Mouse (Mus musculus): ENCODE measurements around the gene Gpatch2l. TPM values are rescaled to one million over a fixed set of nuclear protein-coding genes. Genes with fewer than 3 reads are reported as not detected.

The Gpatch2l gene
- polyA plus RNA-seq, 1 experiment from 2014 or later: 15.6 TPM

- POLR2A ChIA-PET: no interaction called here
- DNase-seq (ENCODE audit: low read depth, low spot score) (no peak), ATAC-seq (no peak)
- no peak for TF ChIP-seq CTCF (IDR thresholded peaks at IDR 0.05)
- in situ Hi-C loops (cut with MboI; ENCODE audit: low pct_unique_long_range_greater_than_20kb): loop anchor here (25.0 kb wide), 1 partner anchor 816 kb away; no protein-coding TSS in a partner anchor
- CTCF ChIA-PET: no interaction called here
- peaks cover 42% of the 10 kb centered on the region for H3K27me3 ChIP-seq
Observed at GRCm38 (mm10) chr12:86221074-86221703, 20.5 kb upstream of the Gpatch2l start.

DNA sequence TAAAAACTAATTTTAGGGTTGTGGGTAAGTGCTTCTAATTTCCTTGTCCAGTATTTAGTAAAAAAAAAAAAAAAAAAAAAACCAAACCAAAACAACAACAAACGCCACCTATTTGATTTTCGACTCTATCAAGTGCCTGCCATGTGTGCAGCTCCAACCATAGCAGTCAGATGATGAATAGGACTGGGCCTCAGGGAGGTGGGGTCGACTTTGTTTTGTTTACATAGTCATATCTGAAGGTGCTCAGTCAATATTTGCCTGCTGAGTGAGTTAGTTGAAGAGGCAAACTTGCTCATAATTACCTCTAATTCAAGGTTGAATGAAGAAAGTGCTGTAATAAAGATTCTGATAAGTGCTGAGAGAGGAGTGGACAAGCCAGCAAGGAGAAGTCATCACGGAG lies 7.4 kb upstream of the Gpatch2l start:
- in situ Hi-C loops (cut with MboI; ENCODE audit: low pct_unique_long_range_greater_than_20kb): no loop called here
- no peak for ATAC-seq
- ChIA-PET POLR2A (no interaction called here), CTCF (no interaction called here)
- TF ChIP-seq CTCF (IDR thresholded peaks at IDR 0.05): no peak
- no peak for DNase-seq (ENCODE audit: low read depth, low spot score)
- H3K27me3 ChIP-seq: peaks cover 12% of the 10 kb centered on the region

- DNase-seq (ENCODE audit: low read depth, low spot score) (no peak), ATAC-seq (no peak)
- peaks cover 9% of the 10 kb centered on the region for H3K27me3 ChIP-seq
- in situ Hi-C loops (cut with MboI; ENCODE audit: low pct_unique_long_range_greater_than_20kb): no loop called here
- POLR2A ChIA-PET: no interaction called here
- CTCF ChIA-PET: no interaction called here
- TF ChIP-seq CTCF (IDR thresholded peaks at IDR 0.05): no peak
Observed at GRCm38 (mm10) chr12:86238736-86239135, 2.9 kb upstream of the Gpatch2l start.

DNA sequence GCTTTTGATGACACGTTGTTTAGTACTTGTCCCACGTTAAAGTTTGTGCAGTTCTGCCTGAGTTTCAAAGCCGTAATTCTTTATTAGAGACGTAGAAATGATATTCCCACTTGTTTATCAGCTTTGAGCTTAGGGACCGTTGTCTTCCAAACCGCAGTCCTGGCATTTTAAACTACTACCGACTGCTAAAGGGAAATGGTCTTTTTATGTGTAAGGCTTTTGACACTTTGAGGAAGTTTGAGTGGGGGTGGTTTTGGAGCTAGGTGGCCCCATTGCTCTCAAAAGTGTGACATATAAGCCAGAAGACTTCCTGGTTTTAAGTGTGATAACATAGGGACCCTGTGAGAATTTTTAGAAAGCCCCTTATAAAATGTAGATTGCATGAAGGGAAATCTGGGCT lies 905 bp downstream of the Gpatch2l start:
- DNase-seq (ENCODE audit: low read depth, low spot score) (no peak), ATAC-seq (no peak)
- CTCF ChIA-PET: interaction anchor here (1.1 kb wide), 1 partner anchor 12 kb away, joined by 3 read pairs; no protein-coding TSS in a partner anchor
- POLR2A ChIA-PET: interaction anchor here (1.6 kb wide), 1 partner anchor 80 kb away, joined by 4 read pairs; no protein-coding TSS in a partner anchor
- no peaks in the 10 kb centered on the region for H3K27me3 ChIP-seq
- in situ Hi-C loops (cut with MboI; ENCODE audit: low pct_unique_long_range_greater_than_20kb): no loop called here
- no peak for TF ChIP-seq CTCF (IDR thresholded peaks at IDR 0.05)

GRCm38 (mm10) chr12:86243936-86244335 lies 2.3 kb downstream of the Gpatch2l start:
- CTCF ChIA-PET: no interaction called here

DNA sequence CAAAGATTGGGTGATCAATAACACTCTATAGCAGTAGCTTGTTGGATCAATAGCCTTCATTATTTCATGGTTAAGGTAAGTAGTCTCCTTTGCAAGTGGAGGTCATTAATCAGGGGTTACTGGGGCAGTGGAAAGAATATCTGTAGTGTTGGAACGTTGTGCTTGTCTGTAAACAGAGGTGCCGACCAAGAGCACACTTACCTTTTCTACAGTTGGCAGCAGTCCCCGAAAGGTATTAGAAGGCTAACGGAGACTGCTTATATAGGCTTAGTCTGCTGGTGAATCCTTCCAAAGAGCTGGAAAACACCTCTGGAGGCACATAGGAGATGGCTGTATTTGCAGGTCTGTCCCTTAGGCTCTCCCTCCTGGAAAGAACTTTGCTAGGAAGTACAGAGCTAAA lies 8.5 kb downstream of the Gpatch2l start:
- no peaks in the 10 kb centered on the region for H3K27me3 ChIP-seq
- no peak for TF ChIP-seq CTCF (IDR thresholded peaks at IDR 0.05)
- no peak for DNase-seq (ENCODE audit: low read depth, low spot score)
- CTCF ChIA-PET: no interaction called here
- in situ Hi-C loops (cut with MboI; ENCODE audit: low pct_unique_long_range_greater_than_20kb): loop anchor here (25.0 kb wide), 1 partner anchor 413 kb away; no protein-coding TSS in a partner anchor
- POLR2A ChIA-PET: interaction anchor here (0.6 kb wide), 1 partner anchor 13 kb away, joined by 3 read pairs; no protein-coding TSS in a partner anchor
- no peak for ATAC-seq

More at GRCm38 (mm10) chr12:86243936-86244335, 2.3 kb downstream of the Gpatch2l start:
- no peak for TF ChIP-seq CTCF (IDR thresholded peaks at IDR 0.05)
- ATAC-seq (no peak), DNase-seq (ENCODE audit: low read depth, low spot score) (no peak)
- in situ Hi-C loops (cut with MboI; ENCODE audit: low pct_unique_long_range_greater_than_20kb): no loop called here
- POLR2A ChIA-PET: no interaction called here
- no peaks in the 10 kb centered on the region for H3K27me3 ChIP-seq

GRCm38 (mm10) chr12:86254910-86255309 lies 13.3 kb downstream of the Gpatch2l start:
- no peaks in the 10 kb centered on the region for H3K27me3 ChIP-seq
- in situ Hi-C loops (cut with MboI; ENCODE audit: low pct_unique_long_range_greater_than_20kb): loop anchor here (25.0 kb wide), 1 partner anchor 418 kb away; no protein-coding TSS in a partner anchor
- ATAC-seq (no peak), DNase-seq (ENCODE audit: low read depth, low spot score) (no peak)
- ChIA-PET POLR2A (no interaction called here), CTCF (interaction anchor here (1.1 to 1.3 kb wide), 2 partner anchors 12 to 23 kb away, joined by 3 read pairs; no protein-coding TSS in a partner anchor)
- TF ChIP-seq CTCF (IDR thresholded peaks at IDR 0.05): no peak

DNA sequence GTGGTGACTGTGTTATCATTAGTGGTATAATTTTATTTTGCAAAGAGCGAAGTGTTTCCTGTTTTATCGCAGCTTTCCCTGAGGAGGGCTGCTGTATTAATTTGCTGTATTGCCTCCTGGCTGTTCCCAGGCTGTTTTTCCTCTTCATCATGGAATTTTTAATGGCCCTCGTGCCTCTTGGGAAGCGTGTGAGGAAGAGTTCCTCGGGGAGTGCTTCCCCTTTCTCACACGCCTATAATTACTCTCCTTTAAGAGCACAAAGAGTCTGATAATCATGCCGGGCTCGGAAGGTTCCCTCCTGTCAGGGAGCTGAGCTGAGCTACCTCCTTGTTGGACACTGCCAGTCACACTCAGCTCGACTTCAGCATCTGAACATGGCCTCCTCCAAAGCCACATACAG lies 30.0 kb downstream of the Gpatch2l start:
- in situ Hi-C loops (cut with MboI; ENCODE audit: low pct_unique_long_range_greater_than_20kb): loop anchor here (25.0 kb wide), 1 partner anchor 434 kb away; no protein-coding TSS in a partner anchor
- no peaks in the 10 kb centered on the region for H3K27me3 ChIP-seq
- ATAC-seq (no peak), DNase-seq (ENCODE audit: low read depth, low spot score) (no peak)
- TF ChIP-seq CTCF (IDR thresholded peaks at IDR 0.05): no peak
- CTCF ChIA-PET: no interaction called here
- POLR2A ChIA-PET: no interaction called here

DNA sequence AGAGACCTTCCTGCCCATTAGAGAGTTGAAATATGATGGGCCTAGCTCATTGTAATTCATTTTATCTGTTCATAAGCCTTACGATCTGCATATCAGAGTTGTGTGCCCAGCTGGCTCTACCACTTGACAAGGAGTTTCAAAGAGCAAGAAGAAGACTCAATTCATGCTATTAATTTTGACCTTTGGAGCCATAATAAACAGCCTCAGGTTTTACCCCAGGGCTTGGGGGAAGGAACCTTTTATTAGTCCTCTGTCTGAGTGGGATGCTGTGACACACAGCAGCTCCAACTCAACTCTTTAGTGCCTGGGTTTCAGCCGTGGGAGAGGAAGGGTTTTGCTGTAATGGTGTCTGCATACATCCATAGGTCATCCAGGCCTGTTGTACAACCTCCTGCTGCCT lies 32.6 kb downstream of the Gpatch2l start:
- no peak for TF ChIP-seq CTCF (IDR thresholded peaks at IDR 0.05)
- no peak for ATAC-seq

GRCm38 (mm10) chr12:86275731-86276130 lies 34.1 kb downstream of the Gpatch2l start:
- POLR2A ChIA-PET: interaction anchor here (0.6 kb wide), 1 partner anchor 21 kb away, joined by 3 read pairs; no protein-coding TSS in a partner anchor
- no peaks in the 10 kb centered on the region for H3K27me3 ChIP-seq
- CTCF ChIA-PET: interaction anchor here (1.9 kb wide), 1 partner anchor 143 kb away, joined by 4 read pairs; no protein-coding TSS in a partner anchor
- no peak for ATAC-seq
- in situ Hi-C loops (cut with MboI; ENCODE audit: low pct_unique_long_range_greater_than_20kb): no loop called here
- TF ChIP-seq CTCF (IDR thresholded peaks at IDR 0.05): no peak
- DNase-seq (ENCODE audit: low read depth, low spot score): no peak

More for the DNA sequence above, 32.6 kb downstream of the Gpatch2l start:
- no peaks in the 10 kb centered on the region for H3K27me3 ChIP-seq
- in situ Hi-C loops (cut with MboI; ENCODE audit: low pct_unique_long_range_greater_than_20kb): loop anchor here (25.0 kb wide), 1 partner anchor 437 kb away; no protein-coding TSS in a partner anchor
- no peak for DNase-seq (ENCODE audit: low read depth, low spot score)
- CTCF ChIA-PET: no interaction called here
- POLR2A ChIA-PET: interaction anchor here (0.6 kb wide), 1 partner anchor 13 kb away, joined by 3 read pairs; no protein-coding TSS in a partner anchor

GRCm38 (mm10) chr12:86276463-86276862 lies 34.8 kb downstream of the Gpatch2l start:
- POLR2A ChIA-PET: no interaction called here
- no peak for ATAC-seq
- H3K27me3 ChIP-seq: no peaks in the 10 kb centered on the region
- CTCF ChIA-PET: interaction anchor here (1.9 kb wide), 1 partner anchor 144 kb away, joined by 4 read pairs; no protein-coding TSS in a partner anchor
- no peak for DNase-seq (ENCODE audit: low read depth, low spot score)
- no peak for TF ChIP-seq CTCF (IDR thresholded peaks at IDR 0.05)
- in situ Hi-C loops (cut with MboI; ENCODE audit: low pct_unique_long_range_greater_than_20kb): no loop called here
